Mouse (Mus musculus): Measurements from ENCODE around the gene Hist1h4d. TPM values are rescaled to one million over a fixed set of nuclear protein-coding genes. Genes with fewer than 3 reads are reported as not detected.
A peak's percentile ranks its signal among the peaks of the same experiment; 100 is the strongest.

The Hist1h4d gene
- total RNA-seq, 4 experiments from 2014 or later, result 42.4 to 50.0 (median 46.1) TPM

DNA sequence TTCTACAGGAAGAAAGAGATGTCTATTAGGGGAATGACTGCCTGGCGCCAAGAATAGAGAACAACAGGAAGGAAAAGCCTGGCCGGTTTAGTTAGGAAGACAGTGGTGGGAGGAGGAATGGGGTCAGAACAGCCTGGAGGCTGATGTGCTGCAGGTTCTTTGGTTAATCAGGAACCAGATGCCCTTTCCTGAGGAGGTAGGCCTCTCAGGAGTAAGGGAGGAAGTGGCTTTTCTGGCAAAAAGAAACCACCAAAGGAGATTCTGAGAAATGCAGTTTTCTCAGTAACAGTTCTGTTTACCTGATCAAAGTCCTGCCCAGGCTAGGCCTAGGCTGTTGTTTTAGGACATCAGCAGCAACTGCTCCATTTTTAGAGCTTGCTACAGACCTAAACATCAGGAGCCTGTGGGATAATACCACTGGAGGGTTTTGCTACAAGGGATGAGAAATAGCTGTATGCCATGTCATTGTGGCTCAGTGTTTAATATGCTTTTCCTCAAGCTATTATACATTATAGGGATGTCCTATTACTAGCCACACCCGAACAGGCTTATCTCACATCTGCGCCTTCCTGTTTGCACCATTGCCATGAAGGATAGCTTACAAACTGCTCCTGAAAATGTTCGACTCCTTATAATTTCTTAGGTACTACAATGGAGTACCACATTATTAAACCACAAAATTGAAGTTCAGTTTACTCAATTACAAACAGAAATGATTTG is 11.8 kb downstream of the Hist1h4d start:
- DNase-seq (ENCODE audit: low spot score), result no peak

DNA sequence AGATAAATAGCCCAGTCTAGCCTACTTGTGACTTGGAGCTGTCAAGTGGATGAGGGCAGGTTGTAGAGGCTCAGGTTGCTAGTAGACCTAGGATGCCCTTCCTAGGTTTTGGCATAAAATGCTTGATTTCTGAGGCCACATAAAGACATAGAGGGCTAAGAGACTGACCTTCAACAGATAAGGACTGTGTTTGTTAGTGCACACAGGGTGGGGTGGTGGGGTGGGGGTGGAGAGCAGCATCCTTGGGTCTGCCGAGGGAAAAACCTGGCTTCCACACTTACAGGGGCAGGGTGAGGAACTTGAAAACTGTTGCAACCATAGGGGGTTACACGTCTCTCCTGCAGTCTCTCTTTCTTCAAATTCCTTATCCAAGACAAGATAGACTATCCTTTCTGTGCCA is 13.8 kb downstream of the Hist1h4d start:
- DNase-seq (ENCODE audit: low spot score), result no peak

DNA sequence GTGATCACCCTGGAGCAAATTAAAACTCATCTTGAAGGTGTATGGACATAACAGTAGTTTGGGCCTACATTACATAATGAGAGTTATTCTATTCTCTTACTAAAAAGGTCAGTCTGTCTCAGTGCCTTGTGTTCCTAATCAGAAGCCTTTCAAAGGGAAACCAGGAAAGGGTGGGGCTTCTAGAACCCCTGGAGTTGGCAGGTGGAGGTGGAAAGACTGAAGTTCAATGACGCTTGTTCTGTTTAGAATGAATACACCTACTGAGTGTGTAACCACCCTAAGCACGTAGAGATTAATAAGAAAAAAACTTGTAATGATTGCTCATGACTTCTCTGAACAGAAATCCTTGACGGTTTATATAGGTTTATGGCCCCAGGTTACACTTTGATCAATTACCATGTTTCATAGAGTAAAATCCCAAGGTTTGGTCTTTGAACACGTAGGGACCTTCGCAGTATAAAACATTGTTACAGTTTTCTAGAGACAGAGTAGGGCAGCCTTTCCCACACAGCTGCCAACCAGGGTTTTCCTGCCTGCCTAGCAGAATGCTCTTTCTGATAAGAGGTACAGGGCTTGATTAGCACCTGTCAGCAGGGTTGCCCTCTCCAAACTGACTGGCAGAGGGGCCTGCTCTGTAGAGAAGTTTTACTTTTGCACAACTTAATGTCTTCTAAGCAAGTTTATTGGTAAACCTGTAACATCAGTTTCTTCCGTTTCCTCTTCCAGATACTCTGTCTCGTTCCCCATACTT is 14.4 kb downstream of the Hist1h4d start:
- DNase-seq (ENCODE audit: low spot score), result no peak

DNA sequence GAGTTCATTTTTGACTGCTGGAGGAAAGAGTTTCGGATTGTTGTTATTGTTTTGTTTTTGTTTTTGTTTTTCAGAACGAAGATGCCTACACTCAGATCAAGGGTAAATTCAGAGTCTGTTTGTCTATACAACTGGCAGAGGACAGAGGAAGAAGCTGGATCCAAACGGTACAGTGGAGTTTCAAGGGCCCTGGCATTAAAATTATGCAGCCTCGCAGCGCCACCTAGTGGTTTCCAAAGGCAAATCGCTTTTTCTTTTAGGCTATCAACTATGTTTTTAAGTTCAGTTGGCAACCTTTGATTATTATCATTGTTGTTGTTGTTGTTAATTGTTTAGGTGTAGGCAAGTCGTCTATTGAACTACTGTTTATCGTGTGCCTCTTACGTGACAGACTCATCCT is 16.6 kb downstream of the Hist1h4d start:
- DNase-seq (ENCODE audit: low spot score), result peak; percentile 79

DNA sequence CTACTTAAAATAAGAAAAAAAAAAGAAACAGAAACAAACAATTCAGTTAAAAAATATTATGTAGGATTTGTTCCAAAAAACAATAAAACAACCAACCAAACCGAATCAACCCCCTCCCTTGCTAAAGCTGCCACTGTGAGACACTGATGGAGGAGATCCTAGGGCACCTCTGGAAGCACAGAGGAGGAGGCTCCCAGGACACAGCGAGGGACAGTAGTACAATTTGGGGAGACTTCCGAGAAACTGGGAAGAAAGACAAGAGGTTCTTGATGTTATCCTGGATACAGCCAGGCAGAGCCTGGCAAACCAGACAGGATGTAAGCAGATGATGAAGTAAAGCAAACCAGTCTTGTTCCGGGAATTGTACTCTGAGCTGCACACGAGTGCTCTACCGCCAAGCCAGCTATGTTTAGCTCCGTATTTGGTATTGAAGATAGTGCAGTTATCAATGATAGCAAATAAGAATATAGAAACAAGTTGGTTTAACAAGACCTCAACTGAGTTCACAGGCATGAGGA is 21.8 kb downstream of the Hist1h4d start:
- no peak for DNase-seq (ENCODE audit: low spot score)

DNA sequence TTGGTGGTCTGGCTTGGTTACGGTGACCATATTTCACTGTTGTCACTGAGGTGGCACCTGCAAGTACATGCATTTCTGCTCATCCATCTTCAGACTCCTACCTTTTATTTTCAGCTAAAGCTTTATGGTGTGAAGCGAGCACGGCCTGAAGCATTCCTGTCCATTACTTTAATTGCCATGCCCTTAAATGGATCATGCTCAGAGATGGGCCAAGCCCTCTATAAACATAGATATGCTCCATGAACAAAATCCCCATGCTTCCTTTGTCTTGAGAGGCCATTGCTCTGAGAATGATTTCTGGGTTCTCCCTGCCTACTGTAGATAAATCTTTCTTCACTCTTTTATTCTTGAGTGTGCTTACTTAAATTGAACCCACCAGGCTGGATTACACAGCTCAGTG is 23.1 kb downstream of the Hist1h4d start:
- DNase-seq (ENCODE audit: low spot score), result no peak

DNA sequence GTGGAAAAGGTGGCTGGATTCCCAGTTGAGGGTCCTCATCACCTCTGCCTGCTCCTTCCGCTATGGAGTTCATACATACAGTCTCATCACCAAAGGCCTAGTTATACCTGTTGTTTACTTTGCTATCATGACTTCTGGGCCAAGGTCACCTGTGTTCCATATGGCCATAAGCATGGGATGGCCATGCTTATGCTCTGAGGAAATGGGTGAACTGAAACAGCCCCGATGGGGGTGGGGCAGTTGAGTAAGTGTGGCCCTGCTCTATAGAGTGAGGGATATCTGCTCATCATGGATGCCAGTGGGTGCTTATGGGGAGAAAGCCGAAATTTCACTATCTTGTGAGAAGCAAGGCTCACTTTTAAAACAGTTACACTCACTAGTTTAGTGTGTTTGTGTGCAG is 23.7 kb downstream of the Hist1h4d start:
- DNase-seq (ENCODE audit: low spot score), result no peak

DNA sequence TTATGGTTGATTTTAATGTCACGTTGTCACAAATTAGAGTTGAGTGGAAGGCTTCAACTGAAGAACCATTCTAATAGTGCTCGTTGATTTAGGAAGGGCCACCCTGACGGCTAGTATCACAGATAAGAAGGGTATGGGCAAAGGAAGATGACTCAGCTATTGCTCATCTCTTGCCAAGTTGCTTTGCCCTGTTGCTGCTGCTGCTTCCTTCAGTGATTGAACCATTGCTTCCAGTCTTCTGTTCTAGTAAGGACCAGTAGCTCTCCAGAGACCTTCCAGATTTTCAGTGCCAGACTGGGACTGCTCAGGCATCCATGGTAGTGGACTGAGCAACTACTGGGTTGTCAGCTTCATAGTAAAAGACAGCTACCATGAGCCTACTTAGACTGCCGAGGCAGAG is 27.8 kb downstream of the Hist1h4d start:
- DNase-seq (ENCODE audit: low spot score), result no peak

DNA sequence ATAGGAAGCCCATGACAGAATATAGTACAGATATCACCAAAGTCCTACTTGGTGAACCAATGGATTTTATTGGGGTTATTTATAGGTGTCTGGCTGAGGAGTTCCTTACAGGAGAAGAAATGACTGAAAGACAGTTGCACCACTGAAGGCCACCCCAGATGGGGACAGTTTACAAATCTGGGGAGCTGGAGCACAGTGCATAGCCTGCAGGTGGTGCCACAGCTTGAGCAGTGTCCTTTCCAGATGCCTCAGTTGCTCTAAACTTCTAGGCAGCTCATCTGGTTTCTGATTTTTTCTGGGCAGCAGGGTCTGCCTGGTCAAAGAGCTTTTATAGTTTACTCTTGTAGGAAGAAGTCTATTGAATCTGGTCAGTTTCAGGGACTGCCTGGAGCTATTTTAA is 28.4 kb downstream of the Hist1h4d start:
- DNase-seq (ENCODE audit: low spot score), result no peak

DNA sequence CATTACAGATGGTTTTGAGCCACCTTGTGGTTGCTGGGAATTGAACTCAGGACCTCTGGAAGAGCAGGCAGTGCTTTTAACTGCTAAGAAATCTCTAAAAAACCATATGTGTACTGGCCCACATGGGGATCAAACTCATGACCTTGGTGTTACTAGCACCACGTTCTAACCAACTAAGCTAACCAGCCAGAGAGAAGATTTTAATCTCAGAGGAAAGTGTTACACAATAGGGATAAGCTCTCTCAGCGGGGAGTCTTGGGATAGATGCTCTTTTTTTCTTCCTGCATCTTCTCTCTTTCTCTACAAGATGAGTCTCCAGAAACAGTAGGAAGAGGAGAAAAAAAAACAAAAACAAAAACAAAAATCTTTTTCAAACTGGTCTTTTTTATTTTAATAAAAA is 29.0 kb downstream of the Hist1h4d start:
- no peak for DNase-seq (ENCODE audit: low spot score)

DNA sequence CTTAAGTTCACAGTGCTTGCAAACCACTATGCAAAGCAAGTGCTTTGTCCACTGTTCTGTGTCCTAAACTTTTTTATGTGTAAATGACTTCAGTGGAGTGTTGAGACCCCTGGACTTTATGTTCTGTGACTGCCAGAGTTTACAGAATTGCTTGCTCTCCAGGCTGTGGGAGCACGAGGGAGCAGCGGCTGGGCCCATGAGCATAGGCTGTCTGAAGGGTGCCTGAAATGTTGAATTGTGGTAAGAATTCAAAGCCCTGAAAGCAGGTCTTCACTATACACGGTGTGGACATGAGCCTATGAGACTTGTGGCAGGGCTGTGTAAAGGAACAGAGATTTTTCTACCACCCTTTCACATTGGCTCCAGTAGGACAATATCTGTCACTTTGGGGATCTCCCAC is 30.2 kb downstream of the Hist1h4d start:
- DNase-seq (ENCODE audit: low spot score), result no peak

DNA sequence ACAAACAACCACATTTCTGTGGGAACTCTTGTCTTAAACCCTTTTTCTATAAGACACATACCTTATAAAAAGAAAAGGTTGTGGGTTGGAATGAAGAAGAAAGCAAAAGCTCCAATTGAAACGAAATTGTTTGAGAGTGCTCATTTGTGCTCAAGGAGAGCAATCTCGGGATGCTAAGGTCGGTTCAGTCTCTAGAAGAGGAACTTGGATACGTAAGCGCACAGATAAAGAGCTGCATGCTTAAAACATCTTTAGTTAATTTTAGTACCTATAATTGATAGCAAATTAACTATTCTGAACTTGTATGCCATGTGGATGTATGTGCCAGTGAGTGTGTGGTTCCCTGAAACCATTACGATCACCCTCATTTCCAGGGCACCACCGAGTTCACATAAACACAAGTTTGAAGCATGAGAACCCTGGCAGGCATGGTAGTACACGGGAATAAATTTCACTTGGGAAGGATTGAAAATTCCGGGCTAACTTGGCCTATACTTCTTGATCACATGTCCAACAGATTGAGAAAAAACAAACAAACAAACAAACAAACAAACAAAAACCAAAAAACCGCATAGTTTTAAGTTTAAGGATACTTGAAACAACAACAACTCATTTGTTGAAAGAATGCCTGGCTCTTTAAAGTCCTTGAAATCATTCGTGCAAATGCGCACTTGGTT is 38.8 kb downstream of the Hist1h4d start:
- no peak for DNase-seq (ENCODE audit: low spot score)

DNA sequence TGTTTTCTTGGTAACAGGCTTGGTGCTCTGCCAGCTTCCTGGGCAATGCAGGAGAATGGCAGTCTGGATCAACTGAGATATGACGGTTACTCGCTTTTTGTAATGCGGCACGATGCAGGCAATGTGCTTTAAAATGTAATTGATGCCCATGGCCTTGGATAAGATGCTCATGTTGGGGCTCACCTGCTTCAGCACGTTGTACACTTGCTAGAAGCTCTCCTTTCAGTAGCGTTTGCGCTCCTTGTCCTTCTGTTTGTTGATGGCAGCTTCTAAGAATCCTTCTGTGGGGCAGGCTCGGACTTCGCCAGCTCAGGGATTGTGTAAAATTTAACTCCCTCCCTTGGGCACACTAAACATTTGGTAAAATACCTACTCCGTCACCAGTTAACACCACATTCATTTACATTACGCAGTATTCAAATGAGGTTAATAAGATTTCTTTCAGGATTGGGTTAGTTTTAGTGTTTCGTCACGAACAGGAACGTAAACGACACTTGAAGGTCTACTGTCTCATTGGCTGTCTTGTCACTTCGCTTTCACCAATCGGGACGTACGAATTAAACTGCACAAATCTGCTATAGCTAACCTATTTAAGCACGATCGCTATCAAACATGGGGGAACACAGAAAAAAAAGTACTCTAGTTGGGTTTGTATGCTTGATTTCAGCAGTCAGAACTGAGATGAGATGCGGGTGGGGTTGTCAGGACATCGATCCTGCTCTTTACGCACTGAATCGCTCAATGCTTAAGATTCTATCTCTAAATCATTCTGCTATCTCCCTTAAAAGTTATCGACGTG is 39.5 kb downstream of the Hist1h4d start, which contains the start of gene Hist1h2be:
Gene Hist1h2be, minus strand, starts transcription at position 392 of the 799 bp plus-strand sequence.
- peak; percentile 87 for DNase-seq (ENCODE audit: low spot score)

DNA sequence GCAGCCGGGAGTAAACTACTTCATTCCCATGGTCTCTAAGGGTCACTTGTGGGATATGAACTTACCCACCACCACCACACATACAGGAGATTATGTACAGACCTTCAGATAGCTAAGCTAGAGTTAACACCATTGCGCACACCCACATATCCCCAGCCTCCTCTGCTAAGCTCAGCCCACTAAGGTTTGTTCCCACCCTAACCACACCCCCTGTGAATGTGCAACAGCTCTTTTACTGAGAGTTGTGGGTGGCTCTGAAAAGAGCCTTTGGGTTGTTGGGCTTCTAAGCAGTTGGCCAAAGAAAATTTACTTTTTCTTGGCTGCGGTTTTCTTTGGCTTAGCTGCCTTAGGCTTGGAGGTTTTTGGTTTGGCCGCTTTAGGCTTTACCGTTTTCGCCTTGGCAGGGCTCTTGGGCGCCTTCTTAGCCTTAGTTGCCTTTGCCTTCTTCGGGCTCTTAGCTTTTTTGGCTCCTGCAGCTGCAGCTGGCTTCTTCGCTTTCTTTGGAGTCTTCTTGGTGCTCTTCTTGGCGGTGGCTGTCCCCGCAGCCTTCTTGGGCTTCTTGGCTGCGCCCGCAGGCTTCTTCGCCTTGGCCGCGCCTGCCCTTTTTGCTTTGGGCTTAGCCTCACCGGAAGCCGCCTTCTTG is 40.3 kb downstream of the Hist1h4d start:
- DNase-seq (ENCODE audit: low spot score), result peak; percentile 85

DNA sequence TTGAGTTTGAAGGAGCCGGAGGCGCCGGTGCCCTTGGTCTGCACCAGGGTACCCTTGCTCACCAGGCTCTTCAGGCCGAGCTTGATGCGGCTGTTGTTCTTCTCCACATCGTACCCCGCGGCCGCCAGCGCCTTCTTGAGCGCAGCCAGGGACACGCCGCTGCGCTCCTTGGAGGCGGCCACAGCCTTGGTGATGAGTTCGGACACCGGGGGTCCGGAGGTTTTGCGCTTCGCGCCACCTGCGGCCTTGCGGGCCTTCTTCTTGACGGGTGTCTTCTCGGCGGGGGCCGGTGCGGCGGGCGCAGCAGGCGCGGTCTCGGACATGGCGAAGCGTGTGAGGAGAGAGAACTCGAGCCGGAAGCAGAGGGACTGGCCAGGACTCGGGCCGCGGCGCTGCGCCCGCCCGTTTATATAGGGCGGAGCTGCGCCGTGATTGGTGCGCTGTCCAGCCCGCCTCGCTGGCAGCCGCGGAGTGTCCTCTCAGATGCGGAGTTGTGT is 40.8 kb downstream of the Hist1h4d start, which contains the start of gene Hist1h1e:
Gene Hist1h1e, minus strand, starts transcription at position 384 of the 497 bp plus-strand sequence.
- DNase-seq (ENCODE audit: low spot score), result peak; percentile 90

DNA sequence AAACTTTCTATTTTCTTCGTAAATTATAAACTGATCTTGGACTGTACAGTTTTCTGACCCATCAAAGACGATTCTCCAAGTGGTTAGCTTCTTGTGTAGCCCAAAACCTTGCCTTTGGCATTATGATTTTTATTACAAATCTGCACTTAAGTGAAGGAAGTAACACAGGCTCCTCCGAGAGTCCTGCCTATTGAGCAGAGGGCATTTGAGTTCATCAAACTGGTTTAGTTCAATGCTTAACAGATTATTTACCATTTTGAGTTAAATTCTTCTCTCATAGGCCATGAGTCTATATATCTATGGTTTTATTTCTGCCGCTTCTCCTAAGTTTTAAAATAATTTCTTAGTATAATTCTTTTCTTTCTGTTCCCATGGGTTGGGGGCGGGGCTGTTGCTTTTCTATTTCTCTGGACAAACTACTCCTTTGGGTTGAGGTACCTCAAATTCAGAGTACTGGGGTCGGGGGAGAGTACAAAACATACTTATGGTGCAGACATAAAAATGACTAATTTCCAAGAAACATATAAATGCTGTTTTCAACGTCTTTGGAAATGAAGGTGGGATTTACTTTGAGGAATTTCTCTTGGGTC is 41.6 kb downstream of the Hist1h4d start:
- peak; percentile 42 for DNase-seq (ENCODE audit: low spot score)

DNA sequence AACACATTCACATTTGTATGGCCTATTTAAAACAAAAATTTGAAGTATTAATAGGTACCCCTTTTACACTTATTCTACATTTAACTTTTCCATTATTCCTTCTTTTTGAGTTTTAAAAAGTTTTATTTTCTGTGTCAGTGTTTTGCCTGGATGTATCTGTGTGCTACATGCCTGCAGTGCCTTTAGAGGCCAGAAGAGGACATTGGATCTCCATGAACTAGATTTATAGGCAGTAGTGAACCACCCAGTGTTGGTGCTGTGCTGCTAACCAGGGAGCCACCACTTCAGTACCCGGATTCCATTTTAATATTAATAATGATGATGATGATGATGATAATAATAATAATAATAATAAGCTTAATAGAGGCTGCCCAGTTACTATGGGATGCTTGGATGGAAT is 49.3 kb downstream of the Hist1h4d start:
- DNase-seq (ENCODE audit: low spot score), result no peak

Measured in heart, adult 8-10 months (tissue).